Mouse (Mus musculus) CH12.LX (cell line): ENCODE measurements around the gene Kcnn1. TPM values are rescaled to one million over a fixed set of nuclear protein-coding genes. Genes with fewer than 3 reads are reported as not detected.

Experiments
- DNase-seq: peaks from one replicate; pipeline ENCODE4 v3.0.0-alpha.2; 2013; ENCODE audit errors: extremely low read depth
- H3K27ac ChIP-seq: 2 replicates; pipeline ENCODE4 v1.5.1; 2012; ENCODE audit warnings: low read depth, mild to moderate bottlenecking, control low read depth, moderate library complexity; ENCODE audit not compliant: insufficient read depth
- H3K27me3 ChIP-seq: replicated peaks from 2 replicates; pipeline ENCODE3; 2012; ENCODE audit warnings: inconsistent platforms
- H3K36me3 ChIP-seq, 2 experiments: replicated peaks in 1 of 2; 2 replicates each; pipeline versions ENCODE3 to v1.6.1; 2012; ENCODE audit warnings: inconsistent platforms in 1 of 2, low read length in 1 of 2, mild to moderate bottlenecking in 1 of 2, mixed read lengths in 1 of 2, moderate library complexity in 1 of 2; ENCODE audit not compliant: control insufficient read depth in 1 of 2, insufficient read depth in 1 of 2
- H3K4me1 ChIP-seq, 2 experiments: 2 replicates each; pipeline ENCODE4 v1.6.1; 2012; ENCODE audit warnings: inconsistent platforms in 1 of 2, moderate library complexity in 1 of 2; ENCODE audit not compliant: insufficient read depth in 2 of 2, control insufficient read depth in 1 of 2
- H3K4me2 ChIP-seq: 2 replicates; pipeline ENCODE4 v1.6.1; 2012; ENCODE audit warnings: low read depth, mild to moderate bottlenecking, control low read depth; ENCODE audit not compliant: poor library complexity, insufficient read depth, severe bottlenecking
- H3K4me3 ChIP-seq, 3 experiments: fragments of 150-350 bp in 1 of 3; sonication (generic) in 1 of 3; replicated peaks in 1 of 3; 2 replicates each; pipeline versions ENCODE3 to v1.5.1; 2011 to 2012; ENCODE audit warnings: low read depth in 2 of 3, low read length in 2 of 3, mild to moderate bottlenecking in 2 of 3, moderate library complexity in 2 of 3, control low read depth in 1 of 3, improper control_type of control experiment in 1 of 3, inconsistent platforms in 1 of 3, mixed read lengths in 1 of 3; ENCODE audit not compliant: poor library complexity in 1 of 3
- H3K79me2 ChIP-seq: replicated peaks from 2 replicates; pipeline ENCODE4 v1.6.1; 2012; ENCODE audit warnings: mild to moderate bottlenecking, moderate library complexity; ENCODE audit not compliant: control insufficient read depth, poor library complexity, insufficient read depth, severe bottlenecking; ENCODE audit errors: extremely low read depth
- H3K9ac ChIP-seq: 2 replicates; pipeline ENCODE4 v1.6.1; 2012; ENCODE audit warnings: low read depth, mild to moderate bottlenecking, control low read depth, moderate library complexity; ENCODE audit not compliant: insufficient read depth
- H3K9me3 ChIP-seq: replicated peaks from 2 replicates; pipeline ENCODE3; 2012; ENCODE audit warnings: low read length, inconsistent platforms, mixed read lengths
- CHD2 ChIP-seq: IDR thresholded peaks from 2 replicates; pipeline ENCODE4 v1.6.1; 2011; ENCODE audit warnings: low read length, improper control_type of control experiment
- E2F4 ChIP-seq: IDR thresholded peaks from 2 replicates; pipeline ENCODE4 v1.6.1; 2011; ENCODE audit warnings: low read depth, low read length, improper control_type of control experiment; ENCODE audit not compliant: insufficient replicate concordance
- ETS1 ChIP-seq: conservative IDR thresholded peaks from 2 replicates; pipeline ENCODE4 v1.6.1; 2012; ENCODE audit warnings: low read depth, mild to moderate bottlenecking, inconsistent platforms, low read length, improper control_type of control experiment, moderate library complexity
- HCFC1 ChIP-seq: IDR thresholded peaks from 2 replicates; pipeline ENCODE4 v1.6.1; 2012; ENCODE audit warnings: low read depth, mild to moderate bottlenecking, inconsistent platforms, low read length, improper control_type of control experiment
- IRF4 ChIP-seq: IDR thresholded peaks from 2 replicates; pipeline ENCODE4 v1.6.1; 2014; ENCODE audit warnings: low read depth, mild to moderate bottlenecking, inconsistent platforms, low read length, improper control_type of control experiment
- JUN ChIP-seq: IDR thresholded peaks from 2 replicates; pipeline ENCODE4 v1.6.1; 2011; ENCODE audit warnings: low read depth, mild to moderate bottlenecking, low read length, improper control_type of control experiment, moderate library complexity; ENCODE audit not compliant: insufficient read depth
- MAX ChIP-seq: IDR thresholded peaks from 2 replicates; pipeline ENCODE4 v1.6.1; 2011; ENCODE audit warnings: low read length, improper control_type of control experiment
- MEF2A ChIP-seq: IDR thresholded peaks from 2 replicates; pipeline ENCODE4 v1.6.1; 2014; ENCODE audit warnings: low read depth, mild to moderate bottlenecking, inconsistent platforms, low read length, improper control_type of control experiment, borderline replicate concordance
- MYC ChIP-seq: IDR thresholded peaks from 2 replicates; pipeline ENCODE4 v1.6.1; 2011; ENCODE audit warnings: low read depth, mild to moderate bottlenecking, improper control_type of control experiment, low read length
- NRF1 ChIP-seq: IDR thresholded peaks from 2 replicates; pipeline ENCODE4 v1.6.1; 2014; ENCODE audit warnings: low read depth, mild to moderate bottlenecking, inconsistent platforms, low read length, improper control_type of control experiment, moderate library complexity
- RCOR1 ChIP-seq: conservative IDR thresholded peaks from 2 replicates; pipeline ENCODE4 v1.6.1; 2012; ENCODE audit warnings: low read depth, mild to moderate bottlenecking, inconsistent platforms, low read length, improper control_type of control experiment
- USF1 ChIP-seq: IDR thresholded peaks from 2 replicates; pipeline ENCODE4 v1.6.1; 2014; ENCODE audit warnings: low read depth, mild to moderate bottlenecking, inconsistent platforms, low read length, improper control_type of control experiment
- USF2 ChIP-seq: conservative IDR thresholded peaks from 2 replicates; pipeline ENCODE4 v1.6.1; 2011; ENCODE audit warnings: low read depth, low read length, improper control_type of control experiment
- ZC3H11A ChIP-seq: IDR thresholded peaks from 2 replicates; pipeline ENCODE4 v1.6.1; 2012; ENCODE audit warnings: low read depth, mild to moderate bottlenecking, inconsistent platforms, low read length, improper control_type of control experiment
- ZKSCAN1 ChIP-seq: IDR thresholded peaks from 2 replicates; pipeline ENCODE4 v1.6.1; 2012; ENCODE audit warnings: low read depth, inconsistent platforms, low read length, improper control_type of control experiment, borderline replicate concordance
- ZMIZ1 ChIP-seq: IDR thresholded peaks from 2 replicates; pipeline ENCODE4 v1.6.1; 2012; ENCODE audit warnings: low read depth, mild to moderate bottlenecking, inconsistent platforms, low read length, improper control_type of control experiment
- dilution Hi-C: fragments of 300-500 bp; cut with MboI; formaldehyde crosslinking; loops from 2 replicates; pipeline ENCODE4 v1.14.3; 2020; ENCODE audit warnings: low sequenced_read_pairs; ENCODE audit not compliant: extremely low pct_unique_long_range_greater_than_20kb, extremely low pct_ligation_motif_present
- in situ Hi-C: fragments of 300-500 bp; cut with MboI; formaldehyde crosslinking; loops from 3 replicates; pipeline ENCODE4 v1.14.3; 2019; ENCODE audit warnings: low sequenced_read_pairs, low pct_ligation_motif_present, low pct_unique_long_range_greater_than_20kb, mixed read lengths
- polyA plus RNA-seq: library from polyadenylated mRNA; unstranded; fragments of >175 nt; gene quantifications from 2 replicates; pipeline ENCODE4 v1.2.1, GENCODE M21; 2012; ENCODE audit warnings: low read depth; ENCODE audit not compliant: insufficient read length
- total RNA-seq, 2 experiments: library from RNA; depleted of rRNA; stranded (reverse); fragments of 300-350 nt in 1 of 2; fragments of >200 nt in 1 of 2; gene quantifications; 2 replicates each; pipeline ENCODE4 v1.2.3; 2012 to 2014

Kcnn1 gene
- total and polyA plus RNA-seq, 3 experiments, result 0.21 TPM; not detected in 2

- no peak for DNase-seq
- Histone ChIP-seq H3K4me1 (peaks cover 7 to 34% of the 10 kb centered on the region in 2 experiments), H3K79me2 (no peaks in the 10 kb centered on the region), H3K36me3 (peaks cover 11 to 33% of the 10 kb centered on the region in 2 experiments), H3K9me3 (no peaks in the 10 kb centered on the region), H3K27ac (no peak overlapping the region), H3K4me3 (peak overlapping the region; percentile 74 to 80 (median 80)), H3K4me2 (peak overlapping the region; percentile 52), H3K27me3 (no peaks in the 10 kb centered on the region), H3K9ac (peak overlapping the region; percentile 64)
- dilution Hi-C loops, result no loop called here
- no peak for TF ChIP-seq IRF4
- no peak for TF ChIP-seq ETS1
- no peak for TF ChIP-seq ZC3H11A
- peak; percentile 74; the same call in 1 of the 2 replicates for TF ChIP-seq ZKSCAN1
- in situ Hi-C loops, result no loop called here
These were observed 9.7 kb upstream of the Kcnn1 start for GRCm38 (mm10) chr8:70872643-70873363.

- no peak for DNase-seq
- Histone ChIP-seq H3K36me3 (peaks cover 14 to 44% of the 10 kb centered on the region in 2 experiments), H3K9me3 (no peaks in the 10 kb centered on the region), H3K4me1 (peaks cover 7 to 42% of the 10 kb centered on the region in 2 experiments), H3K79me2 (no peaks in the 10 kb centered on the region), H3K9ac (no peak overlapping the region), H3K27me3 (no peaks in the 10 kb centered on the region), H3K27ac (no peak overlapping the region), H3K4me2 (no peak overlapping the region), H3K4me3 (no peak overlapping the region)
- in situ Hi-C loops, result no loop called here
- TF ChIP-seq USF2 (no peak), E2F4 (no peak), ETS1 (no peak), ZKSCAN1 (no peak), CHD2 (no peak), MAX (no peak), ZMIZ1 (no peak), MYC (no peak), NRF1 (no peak), USF1 (no peak), MEF2A (no peak), JUN (no peak), ZC3H11A (no peak), RCOR1 (no peak), HCFC1 (no peak)
- dilution Hi-C loops, result no loop called here
These were observed 8.2 kb upstream of the Kcnn1 start for GRCm38 (mm10) chr8:70871195-70871807.
